Mouse (Mus musculus): ENCODE measurements around the gene Nrde2. TPM values are rescaled to one million over a fixed set of nuclear protein-coding genes. Genes with fewer than 3 reads are reported as not detected.
"Not testable (repeated sequence)": the region's sequence is repeated elsewhere in the genome, so short reads cannot be mapped to it uniquely, and the experiment has no call there.

The Nrde2 gene
- polyA plus RNA-seq, 2 experiments: 3.6 to 4.1 TPM

GRCm38 (mm10) chr12:100187013-100187755, 27.7 kb upstream of the Nrde2 start:
- TF ChIP-seq CTCF (IDR thresholded peaks at IDR 0.05; ENCODE audit: low read depth) (peak; percentile 25; the same call in 1 of the 2 replicates), EP300 (IDR thresholded peaks at IDR 0.05; ENCODE audit: low read depth) (peak; percentile 25)
- ATAC-seq (ENCODE audit: insufficient read depth): peak; percentile 99
- WGBS (ENCODE audit: insufficient replicate concordance): under 1% methylated on average over 52 of the region's 52 CpGs

GRCm38 (mm10) chr12:100186376-100186775, 26.9 kb upstream of the Nrde2 start:
- Histone ChIP-seq H3K27ac (peak overlapping the region; percentile 79; the same call in 1 of the 2 replicates), H3K36me3 (replicated peaks; ENCODE audit: control insufficient read depth, insufficient read depth, low read depth) (no peaks in the 10 kb centered on the region), H3K9me3 (ENCODE audit: control insufficient read depth, low read length) (no peaks in the 10 kb centered on the region), H3K4me2 (ENCODE audit: low read depth) (peak overlapping the region; percentile 92), H3K9ac (replicated peaks) (peak overlapping the region; percentile 80), H3K4me1 (replicated peaks; ENCODE audit: control insufficient read depth in 2 of 2, insufficient read depth in 2 of 2, low read length in 1 of 2) (peaks cover 10 to 24% of the 10 kb centered on the region in 2 experiments), H3K27me3 (ENCODE audit: control insufficient read depth, insufficient read depth, low read length) (no peaks in the 10 kb centered on the region), H3K4me3 (ENCODE audit: insufficient read depth in 1 of 2, low read depth in 2 of 2, low read length in 2 of 2) (peak overlapping the region; percentile 82 to 95)
- DNase-seq (ENCODE audit: low read depth in 3 of 3, low spot score in 3 of 3) (no peak), ATAC-seq (ENCODE audit: insufficient read depth) (no peak)
- TF ChIP-seq EP300 (IDR thresholded peaks at IDR 0.05; ENCODE audit: low read depth): no peak
- TF ChIP-seq CTCF (IDR thresholded peaks at IDR 0.05; ENCODE audit: low read depth): no peak
- WGBS (ENCODE audit: insufficient replicate concordance): 29% methylated on average over 6 of the region's 6 CpGs

More at GRCm38 (mm10) chr12:100187013-100187755, 27.7 kb upstream of the Nrde2 start:
- Histone ChIP-seq H3K4me1 (replicated peaks; ENCODE audit: control insufficient read depth in 2 of 2, insufficient read depth in 2 of 2, low read length in 1 of 2) (peaks cover 10 to 26% of the 10 kb centered on the region in 2 experiments), H3K27me3 (ENCODE audit: control insufficient read depth, insufficient read depth, low read length) (no peaks in the 10 kb centered on the region), H3K4me2 (ENCODE audit: low read depth) (peak overlapping the region; percentile 92), H3K27ac (peak overlapping the region; percentile 79), H3K4me3 (ENCODE audit: insufficient read depth in 1 of 2, low read depth in 2 of 2, low read length in 2 of 2) (peak overlapping the region; percentile 82 to 95), H3K9me3 (ENCODE audit: control insufficient read depth, low read length) (no peaks in the 10 kb centered on the region), H3K36me3 (replicated peaks; ENCODE audit: control insufficient read depth, insufficient read depth, low read depth) (no peaks in the 10 kb centered on the region), H3K9ac (replicated peaks) (peak overlapping the region; percentile 80)
- DNase-seq (ENCODE audit: low read depth in 3 of 3, low spot score in 3 of 3): peak; percentile 96 to 97 (median 97)

- Histone ChIP-seq H3K9ac (replicated peaks) (0 out of 2 replicates have a peak overlapping the region, but pooled peaks have one; percentile 31), H3K4me3 (ENCODE audit: insufficient read depth in 1 of 2, low read depth in 2 of 2, low read length in 2 of 2) (no peak overlapping the region), H3K27me3 (ENCODE audit: control insufficient read depth, insufficient read depth, low read length) (no peaks in the 10 kb centered on the region), H3K27ac (no peak overlapping the region), H3K4me2 (ENCODE audit: low read depth) (peak overlapping the region; percentile 92), H3K36me3 (replicated peaks; ENCODE audit: control insufficient read depth, insufficient read depth, low read depth) (no peaks in the 10 kb centered on the region), H3K4me1 (replicated peaks; ENCODE audit: control insufficient read depth in 2 of 2, insufficient read depth in 2 of 2, low read length in 1 of 2) (peaks cover 10 to 24% of the 10 kb centered on the region in 2 experiments), H3K9me3 (ENCODE audit: control insufficient read depth, low read length) (no peaks in the 10 kb centered on the region)
- WGBS (ENCODE audit: insufficient replicate concordance): 16% methylated on average over 7 of the region's 7 CpGs
- DNase-seq (ENCODE audit: low read depth in 3 of 3, low spot score in 3 of 3) (no peak), ATAC-seq (ENCODE audit: insufficient read depth) (no peak)
- TF ChIP-seq CTCF (IDR thresholded peaks at IDR 0.05; ENCODE audit: low read depth): no peak
- TF ChIP-seq EP300 (IDR thresholded peaks at IDR 0.05; ENCODE audit: low read depth): 0 out of 2 replicates have a peak, but pooled peaks have one; percentile 18
These were observed 26.4 kb upstream of the Nrde2 start for GRCm38 (mm10) chr12:100185897-100186296.

GRCm38 (mm10) chr12:100184976-100185375, 25.5 kb upstream of the Nrde2 start:
- not testable (repeated sequence) for H3K27me3 ChIP-seq (ENCODE audit: control insufficient read depth, insufficient read depth, low read length); H3K4me3 ChIP-seq (ENCODE audit: insufficient read depth in 1 of 2, low read depth in 2 of 2, low read length in 2 of 2); H3K9ac ChIP-seq (replicated peaks); H3K27ac ChIP-seq; H3K36me3 ChIP-seq (replicated peaks; ENCODE audit: control insufficient read depth, insufficient read depth, low read depth); H3K9me3 ChIP-seq (ENCODE audit: control insufficient read depth, low read length); DNase-seq (ENCODE audit: low read depth in 3 of 3, low spot score in 3 of 3); ATAC-seq (ENCODE audit: insufficient read depth); H3K4me2 ChIP-seq (ENCODE audit: low read depth)
- TF ChIP-seq CTCF (IDR thresholded peaks at IDR 0.05; ENCODE audit: low read depth): peak; percentile 42
- peaks cover 10 to 24% of the 10 kb centered on the region in 2 experiments for H3K4me1 ChIP-seq (replicated peaks; ENCODE audit: control insufficient read depth in 2 of 2, insufficient read depth in 2 of 2, low read length in 1 of 2)
- 65% methylated on average over 2 of the region's 2 CpGs for WGBS (ENCODE audit: insufficient replicate concordance)

- no peak for DNase-seq (ENCODE audit: low read depth in 3 of 3, low spot score in 3 of 3)
- whole genome bisulfite sequencing (ENCODE audit: insufficient replicate concordance): 26% methylated on average over 5 of the region's 5 CpGs
- H3K27ac ChIP-seq: no peak overlapping the region
These were observed 24.5 kb upstream of the Nrde2 start for GRCm38 (mm10) chr12:100183970-100184369.

More at GRCm38 (mm10) chr12:100183970-100184369, 24.5 kb upstream of the Nrde2 start:
- H3K27me3 ChIP-seq (ENCODE audit: control insufficient read depth, insufficient read depth, low read length): no peaks in the 10 kb centered on the region
- H3K4me1 ChIP-seq (replicated peaks; ENCODE audit: control insufficient read depth in 2 of 2, insufficient read depth in 2 of 2, low read length in 1 of 2): peaks cover 10 to 24% of the 10 kb centered on the region in 2 experiments
- H3K4me2 ChIP-seq (ENCODE audit: low read depth): no peak overlapping the region
- H3K4me3 ChIP-seq (ENCODE audit: insufficient read depth in 1 of 2, low read depth in 2 of 2, low read length in 2 of 2): no peak overlapping the region
- H3K9ac ChIP-seq (replicated peaks): no peak overlapping the region
- ATAC-seq (ENCODE audit: insufficient read depth): no peak
- no peaks in the 10 kb centered on the region for H3K36me3 ChIP-seq (replicated peaks; ENCODE audit: control insufficient read depth, insufficient read depth, low read depth)
- H3K9me3 ChIP-seq (ENCODE audit: control insufficient read depth, low read length): no peaks in the 10 kb centered on the region
- TF ChIP-seq EP300 (IDR thresholded peaks at IDR 0.05; ENCODE audit: low read depth) (no peak), CTCF (IDR thresholded peaks at IDR 0.05; ENCODE audit: low read depth) (no peak)
